10 mouse cellular contexts compared by ENCODE assay signal in the genomic region with DNA sequence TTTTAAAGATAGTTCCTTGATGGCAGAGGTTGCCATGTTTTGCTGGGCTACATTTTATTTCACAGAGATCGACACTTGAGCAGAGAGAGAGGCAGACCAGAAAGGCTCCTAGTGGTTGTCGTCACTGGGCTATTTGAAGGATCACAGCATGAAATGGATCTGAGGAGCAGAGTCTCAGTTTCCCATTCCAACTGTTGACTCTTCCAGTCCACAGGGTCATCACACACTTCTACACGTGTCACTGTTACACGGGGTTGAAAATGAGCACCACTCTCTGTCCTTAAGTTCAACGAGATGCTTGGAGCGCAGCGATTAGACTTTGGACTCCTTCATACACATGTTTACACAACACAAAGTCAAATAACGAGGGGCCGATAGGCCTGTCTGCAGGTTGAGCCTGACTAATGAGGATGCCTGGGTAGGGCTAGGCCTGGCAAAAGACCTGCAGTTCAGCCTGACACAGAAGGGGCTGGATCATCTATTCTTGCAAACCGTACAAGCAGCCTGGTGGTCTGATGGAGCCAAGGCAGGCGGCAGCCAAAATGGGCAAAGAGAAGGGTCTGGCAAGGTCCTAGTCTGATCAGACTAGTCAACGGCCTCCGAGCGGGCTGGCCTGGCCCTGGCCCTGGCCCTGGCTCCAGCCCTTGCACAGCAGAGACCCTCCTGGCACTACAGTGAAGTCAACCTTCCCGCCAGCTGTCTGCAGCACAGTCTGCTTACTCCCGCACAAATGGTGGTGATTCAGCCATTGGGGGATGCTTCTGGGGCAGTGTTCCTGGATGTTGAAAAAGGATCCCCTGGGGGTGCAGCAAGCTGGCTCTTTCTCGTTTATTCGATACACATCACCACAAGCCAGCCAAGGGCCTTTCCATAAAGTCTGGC.
A peak's percentile ranks its signal among the peaks of the same experiment; 100 is the strongest.
DNase-seq lines count a peak whose midpoint lies in the region; ATAC-seq lines count a peak whose summit lies in the region.
"Had no signal": no experiment of that assay in that cellular context is flagged by ENCODE, and none has a peak within 500 bp of the region (broad histone marks: within the 10 kb centered on the region; RNA-seq: fewer than 3 reads in every experiment).

No protein-coding gene starts in this region.

- no peaks in the 10 kb centered on the region for H3K36me3 ChIP-seq in forebrain, embryonic 16.5 days (ENCODE audit: control insufficient read depth, insufficient read depth)

- no peak overlapping the region for H3K9ac ChIP-seq in forebrain, embryonic 16.5 days (replicated peaks; ENCODE audit: low read depth, low read length)

- peak; percentile 49 for DNase-seq in layer of hippocampus, adult 9-11 months
- no peak for DNase-seq in layer of hippocampus, postnatal 25 days (ENCODE audit: extremely low spot score in 1 of 2, low spot score in 1 of 2)
- DNase-seq in layer of hippocampus, postnatal 14 days (ENCODE audit: low spot score in 2 of 2): peak; percentile 62 to 82
- peak; percentile 66 for DNase-seq in skeletal muscle tissue, adult 2 months (ENCODE audit: low read depth, low spot score)
- DNase-seq in heart, postnatal 14 days: no peak
- DNase-seq in thymus, postnatal 36 days: no peak

- H3K27me3 ChIP-seq in forebrain, embryonic 16.5 days (replicated peaks; ENCODE audit: control insufficient read depth, insufficient read depth, low read length): no peaks in the 10 kb centered on the region
- H3K27me3 ChIP-seq: CH12.LX had no signal

- no peak overlapping the region for H3K4me2 ChIP-seq in forebrain, embryonic 16.5 days (ENCODE audit: low read length)

- peak overlapping the region; percentile 3; the same call in 1 of the 2 replicates for H3K27ac ChIP-seq in forebrain, embryonic 16.5 days (ENCODE audit: low read length)

- intact Hi-C loops in heart, postnatal 14 days (cut with DNase I): no loop called here

- no peak overlapping the region for H3K4me3 ChIP-seq in forebrain, embryonic 16.5 days (replicated peaks; ENCODE audit: low read length)
- H3K4me3 ChIP-seq: myocyte had no signal

- H3K4me1 ChIP-seq in forebrain, embryonic 16.5 days (replicated peaks; ENCODE audit: control insufficient read depth, insufficient read depth, low read length): peaks cover 31% of the 10 kb centered on the region

- no peaks in the 10 kb centered on the region for H3K9me3 ChIP-seq in forebrain, embryonic 16.5 days (ENCODE audit: control insufficient read depth, low read length)

- WGBS in forebrain, embryonic 16.5 days: 52% methylated on average over 18 of the region's 18 CpGs

- peak; percentile 72 for ATAC-seq in forebrain, embryonic 16.5 days
- ATAC-seq in monocyte, adult 5-6 weeks (replicated peaks; ENCODE audit: insufficient number of reproducible peaks, low FRiP score, low TSS enrichment, poor library complexity, severe bottlenecking): no peak

Comparison
In these comparisons a context has a peak if more than half of its experiments do, and no peak if none do; other contexts are left out.
1. DNase-seq: peak in layer of hippocampus, adult 9-11 months (single experiment), layer of hippocampus, postnatal 14 days (2 of 2) and skeletal muscle tissue, adult 2 months (single experiment); none in layer of hippocampus, postnatal 25 days (0 of 2), heart, postnatal 14 days (0 of 2) and thymus, postnatal 36 days (0 of 2).